Mouse (Mus musculus): ENCODE measurements around the gene Ttc8.
"Not testable (repeated sequence)": the region's sequence is repeated elsewhere in the genome, so short reads cannot be mapped to it uniquely, and the experiment has no call there.

The Ttc8 gene

DNA sequence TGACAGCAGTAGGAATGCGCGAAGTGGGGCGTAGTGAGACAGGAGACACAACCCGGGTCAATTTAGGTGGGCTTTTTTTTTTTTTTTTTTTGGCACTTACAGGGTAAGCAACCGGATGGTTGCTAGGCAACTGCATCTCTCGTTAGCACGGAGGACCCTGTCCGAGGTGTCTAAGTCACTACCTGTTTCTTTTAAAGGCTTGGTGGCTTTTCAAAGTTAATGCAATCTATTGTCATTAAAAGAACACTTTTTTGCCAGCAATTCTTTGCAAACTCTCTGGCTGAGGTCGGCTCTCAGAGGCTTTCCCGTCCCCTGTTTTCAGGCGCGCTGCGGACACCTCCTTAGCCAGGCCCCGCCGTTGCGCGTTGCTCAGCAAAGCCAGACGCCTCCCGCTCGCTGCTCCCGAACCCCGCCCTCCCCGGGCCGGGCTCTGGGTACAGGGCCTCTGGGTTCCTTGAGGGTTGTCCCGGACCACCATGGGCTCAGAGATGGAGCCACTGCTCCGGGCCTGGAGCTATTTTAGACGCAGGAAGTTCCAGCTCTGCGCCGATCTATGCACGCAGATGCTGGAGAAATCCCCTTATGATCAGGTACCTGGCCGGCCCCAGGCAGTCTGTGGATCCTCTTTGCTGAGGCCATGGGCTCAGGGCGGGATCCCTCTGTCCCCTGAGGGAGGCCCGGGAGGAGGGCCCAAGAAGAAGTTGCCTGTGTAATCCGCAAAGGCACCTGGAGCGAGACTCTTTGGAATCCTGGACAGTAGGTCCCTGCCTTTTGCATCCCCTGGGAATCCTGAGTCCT, at the start of gene Ttc8:
Gene Ttc8, plus strand, starts transcription at position 381 of the 798 bp plus-strand sequence.
- DNase-seq, result peak; percentile 92

DNA sequence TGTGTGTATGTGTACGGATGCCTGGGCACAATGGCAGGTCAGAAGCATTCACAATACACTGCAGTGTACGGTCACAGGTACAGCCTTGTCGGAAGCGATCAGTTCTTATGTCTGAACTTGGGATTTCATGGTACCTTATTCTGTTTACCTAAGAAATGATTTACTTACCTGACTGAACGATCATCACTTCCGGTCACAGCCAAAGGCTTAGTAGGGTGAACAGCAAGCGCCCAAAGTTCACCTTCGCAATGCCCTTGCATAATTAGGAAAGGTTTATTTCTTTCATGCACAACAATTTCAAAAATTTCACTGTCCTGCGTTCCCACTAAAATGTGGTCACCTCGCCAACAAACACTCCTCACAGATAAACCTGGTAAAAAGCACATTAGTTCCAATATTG, 47.5 kb upstream of the Ttc8 start:
- DNase-seq, result peak; percentile 71

DNA sequence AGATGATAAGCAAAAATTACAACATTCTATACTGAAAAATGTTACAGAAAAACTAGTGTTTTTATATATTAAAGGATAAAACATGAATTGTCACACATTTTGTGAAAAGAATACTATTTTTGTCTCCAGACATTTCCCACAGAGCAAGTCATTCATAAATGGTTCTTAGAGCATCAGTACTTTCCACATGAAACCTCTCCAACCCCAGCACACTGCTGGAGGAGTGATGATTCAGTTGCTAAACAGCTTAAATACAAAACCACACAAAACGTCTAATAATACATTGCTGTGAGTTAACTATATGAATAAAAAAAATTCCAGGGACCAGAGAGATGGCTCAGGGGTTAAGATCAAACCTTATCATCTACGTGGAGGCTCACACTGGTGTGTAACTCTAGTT, 45.2 kb upstream of the Ttc8 start:
- no peak for DNase-seq

DNA sequence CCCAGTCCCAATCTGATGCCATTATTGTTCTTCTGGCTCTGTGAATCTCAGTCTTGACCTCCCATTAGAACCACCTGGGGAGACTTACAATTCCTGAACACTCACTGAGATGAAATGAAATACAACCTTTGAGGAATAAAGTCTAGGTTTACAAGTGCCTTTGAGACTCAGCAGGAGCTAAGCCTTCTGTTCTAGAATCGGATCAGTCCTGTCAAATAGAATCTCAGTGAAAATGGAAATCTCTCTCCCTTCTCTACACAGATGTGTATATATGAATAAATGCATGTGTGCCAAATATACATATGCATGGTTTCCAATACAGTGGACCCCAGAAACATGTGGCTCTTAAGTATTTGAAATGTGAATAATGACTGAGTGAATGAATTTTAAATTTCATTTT, 41.7 kb upstream of the Ttc8 start:
- no peak for DNase-seq

DNA sequence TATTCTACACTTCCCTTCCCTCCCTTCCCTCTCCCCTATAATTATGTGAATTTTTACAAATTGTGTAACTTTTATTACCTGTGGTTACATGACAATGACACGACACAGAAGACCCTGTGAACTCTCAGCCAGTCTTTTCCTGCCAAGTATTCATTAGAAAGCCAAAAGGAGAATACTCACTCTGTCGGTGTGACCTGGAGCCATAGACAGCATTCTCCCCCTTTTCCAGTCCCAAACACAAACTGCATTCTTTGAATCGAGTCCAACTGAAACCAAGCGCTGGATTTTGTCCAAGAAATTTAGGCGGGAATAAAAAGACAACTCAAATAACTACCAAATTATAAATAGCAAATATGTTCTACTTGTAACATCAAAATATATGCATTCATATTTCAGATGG, 38.6 kb upstream of the Ttc8 start:
- peak; percentile 19 for DNase-seq

DNA sequence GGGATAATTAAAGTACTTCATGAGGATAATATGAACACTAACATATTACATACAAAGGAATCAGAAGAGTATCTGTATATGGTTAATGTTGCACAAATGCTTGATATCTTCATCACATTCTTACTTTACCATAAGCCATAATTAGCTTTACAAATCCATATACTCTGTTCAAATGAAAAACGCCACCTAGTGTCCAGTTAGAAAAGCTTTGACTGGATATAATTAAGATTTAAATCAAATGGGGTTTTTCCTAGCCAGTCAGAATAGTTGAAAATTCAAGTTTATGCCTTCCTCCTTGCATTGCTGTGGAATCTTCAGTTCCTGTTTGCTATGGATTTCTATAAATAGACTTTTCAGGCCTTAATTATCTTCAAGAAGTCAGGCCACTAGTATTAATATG, 35.9 kb upstream of the Ttc8 start:
- no peak for DNase-seq

DNA sequence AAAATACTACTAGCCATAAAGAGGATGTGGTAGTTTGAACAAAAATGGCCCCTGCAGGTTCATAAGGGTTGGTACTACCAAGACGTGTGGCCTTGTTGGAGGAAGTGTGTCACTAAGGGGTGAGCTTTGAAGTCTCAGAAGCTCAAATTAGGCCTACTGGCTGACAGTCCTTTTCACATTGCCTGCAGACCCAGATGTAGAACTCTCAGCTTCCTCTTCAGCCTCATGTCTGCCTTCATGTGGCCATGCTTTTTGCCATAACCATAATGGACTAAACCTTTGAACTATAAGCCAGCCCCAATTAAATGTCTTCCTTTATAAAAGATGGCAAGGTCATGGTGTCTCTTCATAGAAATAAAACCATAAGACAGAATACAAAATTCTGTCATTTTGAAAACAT, 23.6 kb upstream of the Ttc8 start:
- DNase-seq, result no peak

DNA sequence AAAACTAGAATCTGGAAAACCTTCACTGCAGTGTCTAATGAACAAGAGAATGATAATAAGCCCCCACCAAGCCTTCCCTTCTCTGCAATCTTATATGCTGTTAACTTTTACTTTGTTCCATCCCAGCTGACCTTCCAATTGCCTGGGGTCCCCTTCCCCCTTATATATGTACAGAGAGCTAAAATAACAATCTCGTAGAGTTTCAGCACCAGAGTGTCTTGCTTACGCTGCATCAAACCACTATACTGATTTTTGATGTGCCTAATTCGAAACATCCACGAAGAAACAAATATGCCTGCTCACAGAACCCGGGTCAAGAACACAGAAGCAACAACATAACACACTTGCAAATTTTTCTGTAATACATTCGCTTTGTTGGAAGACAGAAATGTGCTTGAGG, 20.7 kb upstream of the Ttc8 start:
- DNase-seq, result no peak

DNA sequence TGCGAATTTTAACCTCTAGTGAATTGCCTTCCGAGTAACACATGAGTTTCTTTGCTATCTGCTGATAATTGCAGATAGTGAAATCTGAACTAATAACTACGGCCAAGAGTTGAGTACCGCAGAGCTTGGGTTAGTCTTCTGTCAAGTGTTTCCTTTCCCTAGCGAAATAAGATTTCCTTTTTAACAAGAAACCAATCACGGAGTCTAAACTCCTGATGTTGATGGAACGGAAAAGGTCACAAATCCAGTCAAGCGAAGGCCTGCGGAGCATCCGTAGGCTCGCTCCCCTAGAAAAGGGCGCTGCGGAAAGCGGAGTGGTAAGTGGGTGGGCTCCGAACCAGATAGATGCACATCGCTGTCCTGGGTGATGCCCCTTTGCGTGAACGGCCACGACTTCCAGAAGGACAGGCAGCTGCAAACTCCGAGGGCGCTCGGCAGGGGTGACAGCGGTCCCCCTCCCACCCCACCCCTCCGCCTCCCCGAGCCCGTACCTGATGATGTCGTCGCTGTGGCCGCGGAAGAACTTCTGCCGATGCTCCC, 20.0 kb upstream of the Ttc8 start:
- peak; percentile 19 for DNase-seq

DNA sequence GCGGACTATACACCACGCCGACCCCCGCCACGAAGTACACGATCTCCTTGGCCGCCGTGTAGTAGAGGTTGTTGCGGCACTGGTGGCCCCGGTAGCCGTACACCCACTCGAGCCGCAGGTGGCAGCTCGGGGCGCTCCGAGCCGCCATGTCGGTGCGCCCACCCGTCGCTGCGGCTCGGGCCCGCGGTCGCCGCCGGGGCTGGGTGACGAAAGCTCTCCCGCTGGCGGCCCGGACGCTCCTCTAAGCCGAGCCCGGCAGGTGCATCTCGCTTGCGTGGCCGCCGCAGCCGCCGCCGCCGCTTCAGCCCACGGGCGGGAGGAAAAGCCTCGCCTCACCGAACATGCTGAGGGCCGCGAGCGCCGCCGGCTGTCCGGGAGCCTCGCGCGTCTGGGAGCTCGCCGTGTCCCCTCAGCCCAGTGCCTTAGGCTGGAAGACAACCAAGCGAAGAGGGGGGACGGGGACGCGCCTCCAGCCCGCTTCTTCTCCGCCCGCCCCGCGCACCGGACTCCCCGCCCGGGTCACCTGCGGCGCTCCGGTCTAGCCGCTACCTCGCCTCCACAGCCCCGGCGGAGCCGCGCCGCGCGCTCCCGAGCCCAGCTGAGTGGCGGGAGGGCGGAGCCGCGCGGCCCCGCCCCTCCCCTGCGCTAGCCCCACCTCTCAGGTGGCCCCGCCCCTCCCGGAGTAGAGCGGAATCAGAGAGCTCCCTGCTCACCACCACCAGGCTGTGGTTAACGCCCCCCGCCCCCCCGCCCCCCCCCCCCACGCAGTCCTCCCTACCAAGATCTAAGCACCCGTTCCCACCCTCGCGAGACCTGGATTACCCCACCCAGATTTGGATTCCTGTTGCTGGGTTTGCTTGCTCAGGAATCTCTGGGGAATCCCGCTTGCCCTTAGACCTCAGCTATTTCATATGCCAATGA, 19.2 kb upstream of the Ttc8 start, which contains the start of gene Eml5:
Gene Eml5, minus strand, starts transcription at position 604 of the 921 bp plus-strand sequence.
- peak; percentile 78 for DNase-seq

DNA sequence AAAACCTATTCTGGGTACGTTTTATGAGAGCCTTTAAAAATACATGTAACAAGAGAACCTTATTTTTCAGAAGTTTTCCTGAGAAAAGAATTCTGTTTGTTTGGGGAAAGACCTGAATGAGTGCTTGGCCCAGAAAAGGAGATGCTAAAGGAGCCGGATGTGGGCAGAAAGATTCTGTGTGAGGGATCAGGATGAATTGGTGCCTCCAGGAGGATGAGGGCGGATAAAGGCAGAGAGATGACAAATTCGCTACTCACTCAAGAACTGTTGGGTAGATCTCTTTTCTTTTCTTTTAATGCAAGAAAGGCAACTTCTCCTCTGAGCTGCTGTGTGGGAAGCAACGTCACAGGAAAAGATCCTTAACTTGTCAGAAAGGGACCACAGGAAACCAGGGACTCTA, 14.9 kb upstream of the Ttc8 start:
- no peak for DNase-seq

DNA sequence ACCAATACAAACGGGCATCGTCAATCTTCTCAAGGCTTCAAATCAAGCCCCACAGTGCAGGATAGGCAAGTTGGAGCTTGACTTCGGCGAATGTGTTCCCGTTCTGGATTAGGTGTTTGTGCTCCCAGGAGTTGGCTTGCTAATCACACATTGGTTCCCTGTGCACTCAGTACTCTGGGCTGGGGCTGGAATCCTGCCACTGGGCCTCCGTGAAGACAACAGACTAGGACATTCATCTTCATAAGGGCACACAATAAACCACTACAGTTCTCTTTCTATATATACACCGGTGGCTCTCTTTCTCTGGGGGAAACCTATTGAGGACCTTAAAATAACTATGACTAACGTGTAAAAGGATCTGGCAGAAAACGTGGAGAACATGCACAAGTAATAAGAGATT, 10.3 kb upstream of the Ttc8 start:
- DNase-seq, result no peak

DNA sequence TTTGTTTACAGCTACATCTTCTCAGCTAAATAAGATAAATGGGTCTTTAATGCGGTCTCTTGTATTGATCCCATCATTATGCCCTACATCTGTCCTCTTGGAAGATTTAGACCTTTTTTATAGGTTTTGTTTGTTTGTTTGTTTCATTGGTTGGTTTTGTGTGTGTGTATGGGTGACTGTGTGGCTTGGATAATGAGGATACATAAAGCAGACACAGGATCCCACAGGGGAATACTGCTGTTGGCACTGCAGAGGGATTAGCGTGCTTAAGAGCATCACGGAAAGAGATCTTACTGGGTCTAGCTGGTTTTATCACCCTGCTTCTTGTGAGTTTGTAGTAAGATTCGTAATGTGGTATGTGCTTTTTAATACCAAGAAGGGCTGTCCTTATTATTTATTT, 10.8 kb downstream of the Ttc8 start:
- DNase-seq, result no peak

DNA sequence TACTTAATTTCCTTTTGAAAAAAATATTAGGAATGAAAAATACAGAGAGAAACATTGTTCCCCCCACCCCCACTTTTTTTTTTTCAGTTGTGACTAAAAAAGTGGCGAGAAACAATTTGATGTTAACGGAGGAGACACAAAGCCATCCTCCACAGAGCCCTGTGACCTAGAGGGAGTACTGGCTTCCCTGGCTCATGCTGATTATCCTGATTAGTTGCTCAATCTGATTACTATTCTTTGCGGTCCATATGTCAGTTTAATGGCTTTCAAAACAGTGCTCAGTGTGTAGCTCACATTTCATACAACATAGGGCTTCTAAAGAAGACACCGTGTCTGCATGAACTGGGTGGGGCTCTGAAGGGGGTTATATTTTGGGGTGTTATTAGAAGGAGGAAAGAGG, 12.1 kb downstream of the Ttc8 start:
- no peak for DNase-seq

DNA sequence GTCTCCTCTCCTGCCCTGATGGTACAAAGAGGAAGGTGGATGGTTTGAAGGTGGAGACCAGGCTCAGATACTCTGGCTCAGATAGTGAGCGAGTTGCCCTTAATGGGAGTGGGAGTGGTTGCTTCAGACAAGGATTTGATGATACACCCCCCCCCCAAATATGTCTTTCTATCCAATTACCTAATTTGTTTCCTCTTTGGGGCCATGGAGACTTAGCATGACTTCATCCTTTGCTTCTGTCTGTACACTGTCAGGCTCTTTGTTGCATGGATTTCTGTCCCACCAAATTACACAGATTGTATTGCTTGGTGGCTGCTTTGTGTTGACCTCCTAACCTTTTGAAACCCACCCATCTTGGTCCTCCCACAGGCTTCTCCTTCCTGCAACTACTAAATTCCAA, 12.5 kb downstream of the Ttc8 start:
- DNase-seq, result no peak

DNA sequence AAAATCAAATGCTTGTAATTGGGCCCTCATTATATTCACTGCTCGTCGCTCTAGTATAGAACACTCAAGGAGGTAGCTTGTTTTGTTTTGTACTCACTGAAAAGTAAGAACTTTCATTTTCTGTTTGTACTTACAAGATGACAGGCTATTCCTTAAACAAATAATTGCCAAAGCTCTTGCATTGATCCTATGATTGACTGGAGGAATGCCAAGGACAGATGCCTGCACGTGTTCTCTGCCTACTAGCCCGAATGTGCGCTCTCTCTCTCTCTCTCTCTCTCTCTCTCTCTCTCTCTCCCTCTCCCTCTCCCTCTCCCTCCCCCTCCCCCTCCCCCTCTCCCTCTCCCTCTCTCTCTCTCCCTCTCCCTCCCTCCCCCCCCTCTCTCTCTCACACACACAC, 30.9 kb downstream of the Ttc8 start:
- not testable (repeated sequence) for DNase-seq

DNA sequence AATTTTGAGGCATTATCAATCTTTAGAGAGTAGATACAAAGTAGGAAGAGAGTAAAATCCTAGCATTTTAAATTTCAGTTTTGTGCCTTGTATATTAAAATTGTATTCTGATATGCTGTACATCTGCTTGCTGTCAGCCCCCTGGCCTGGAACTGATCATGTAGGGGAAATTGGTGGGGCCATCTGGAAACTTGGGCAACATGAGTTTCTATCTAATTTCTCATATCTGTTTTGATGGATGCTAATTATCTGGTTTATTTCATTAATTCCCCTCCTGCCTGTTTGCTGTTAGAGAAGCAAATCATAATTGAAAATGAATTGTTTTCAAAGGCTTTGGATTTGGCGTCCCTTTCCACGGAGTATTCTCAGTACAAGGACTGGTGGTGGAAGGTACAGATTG, 36.6 kb downstream of the Ttc8 start:
- DNase-seq, result no peak

DNA sequence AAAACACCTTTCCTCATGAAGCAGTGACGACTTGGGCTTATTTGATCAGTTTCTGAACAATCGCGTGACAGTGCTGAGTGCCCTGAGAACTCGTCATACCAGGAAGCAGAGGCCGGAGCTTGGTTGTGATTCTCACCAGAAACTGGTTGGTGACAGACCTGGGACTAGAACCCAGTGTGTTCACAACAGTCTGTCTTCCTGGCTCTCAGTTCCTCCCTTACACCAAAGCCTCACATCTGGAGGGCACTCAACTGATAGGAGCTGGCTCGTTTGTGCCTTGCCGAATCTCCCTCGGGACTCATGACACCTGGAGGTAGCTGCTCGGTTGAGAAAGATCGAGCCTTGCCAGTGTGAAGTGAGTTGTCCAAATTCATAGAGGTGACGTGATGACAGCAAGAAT, 37.1 kb downstream of the Ttc8 start:
- DNase-seq, result no peak

DNA sequence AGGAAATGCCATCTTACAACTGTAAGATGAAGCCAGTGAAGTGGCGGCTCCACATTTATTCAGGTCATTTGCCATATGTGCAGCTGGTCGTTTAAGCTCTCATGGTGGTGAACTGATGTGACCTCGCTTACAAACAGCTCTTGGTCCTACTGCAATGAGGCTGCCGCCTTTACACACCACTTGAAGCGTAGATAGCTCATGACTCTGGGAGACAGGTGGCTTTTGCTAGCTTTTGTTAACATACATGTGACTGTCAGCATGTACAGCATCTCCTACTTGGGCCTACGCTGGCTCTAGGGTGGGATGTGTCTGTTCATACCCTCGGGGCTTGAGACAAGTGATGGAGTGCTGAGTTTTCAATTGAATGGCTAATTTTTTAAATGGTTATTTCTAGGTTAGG, 40.6 kb downstream of the Ttc8 start:
- DNase-seq, result no peak

DNA sequence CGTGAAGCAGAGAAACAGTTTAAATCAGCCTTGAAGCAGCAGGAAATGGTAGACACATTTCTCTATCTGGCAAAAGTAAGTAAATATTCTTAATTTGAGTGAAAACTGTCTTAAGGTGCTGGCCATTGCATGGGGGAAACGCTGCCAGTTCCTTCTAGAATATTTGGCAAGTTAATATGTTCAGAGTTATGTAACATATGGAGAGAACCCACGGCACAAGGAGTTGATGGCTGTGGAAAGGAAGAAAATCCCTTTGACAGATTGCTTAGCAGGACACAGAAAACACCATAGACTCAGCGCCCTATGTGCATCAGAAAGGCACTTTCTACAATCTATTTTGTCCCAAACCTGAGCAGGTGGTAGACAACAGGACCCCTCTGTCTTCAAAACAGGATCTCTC, 41.0 kb downstream of the Ttc8 start:
- DNase-seq, result no peak

DNA sequence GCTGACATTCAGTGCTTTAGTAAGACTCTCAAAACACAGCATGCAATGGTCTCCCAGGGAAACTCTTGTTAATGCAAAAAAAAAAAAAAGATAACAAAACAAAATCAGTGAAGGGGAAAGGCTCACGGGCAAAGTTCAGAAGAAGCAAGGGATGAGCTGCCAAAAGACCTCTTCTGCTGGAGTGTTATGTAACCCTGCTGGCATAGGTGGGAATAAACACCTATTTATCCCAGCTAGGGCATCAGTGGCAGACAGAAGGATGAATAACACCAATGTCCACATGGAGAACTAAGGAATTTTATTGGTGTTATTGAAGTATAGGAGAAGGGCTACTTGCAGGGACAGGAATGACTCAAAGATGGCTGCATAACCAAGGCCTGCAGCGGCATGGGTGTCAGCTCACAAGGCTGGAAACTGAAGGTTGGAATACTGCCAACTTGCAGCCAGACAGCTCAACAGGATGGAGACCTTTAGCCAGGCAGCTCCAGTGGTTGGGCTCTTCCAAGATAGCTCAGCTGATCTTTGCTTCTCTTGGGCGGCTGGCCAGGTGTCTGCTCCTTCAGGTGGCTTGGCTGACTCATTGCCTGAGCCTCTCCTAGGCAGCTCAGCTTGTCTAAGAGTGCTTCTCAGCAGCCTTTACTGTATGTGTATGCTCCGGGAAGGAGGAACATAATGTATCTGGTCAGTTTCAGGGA, 45.2 kb downstream of the Ttc8 start:
- peak; percentile 92 for DNase-seq

DNA sequence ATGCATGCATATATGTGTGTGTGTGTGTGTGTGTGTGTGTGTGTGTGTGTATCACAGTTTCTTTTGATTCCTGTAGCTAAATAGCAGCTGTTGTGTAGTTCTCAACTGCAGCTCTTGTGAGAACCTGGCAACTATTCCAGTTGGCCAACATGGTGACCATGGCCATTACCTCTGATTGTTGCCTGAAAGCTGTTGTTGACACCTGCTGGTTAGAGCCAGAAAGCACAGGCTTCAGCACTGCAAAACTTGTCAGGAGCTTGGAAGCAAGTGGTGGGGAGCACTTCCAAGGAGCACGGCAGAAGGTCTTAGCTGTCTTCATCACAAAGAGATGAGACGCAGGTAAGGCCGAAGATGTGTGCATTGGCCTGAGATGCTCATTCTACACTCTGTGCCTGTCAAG, 51.9 kb downstream of the Ttc8 start:
- peak; percentile 32 for DNase-seq

DNA sequence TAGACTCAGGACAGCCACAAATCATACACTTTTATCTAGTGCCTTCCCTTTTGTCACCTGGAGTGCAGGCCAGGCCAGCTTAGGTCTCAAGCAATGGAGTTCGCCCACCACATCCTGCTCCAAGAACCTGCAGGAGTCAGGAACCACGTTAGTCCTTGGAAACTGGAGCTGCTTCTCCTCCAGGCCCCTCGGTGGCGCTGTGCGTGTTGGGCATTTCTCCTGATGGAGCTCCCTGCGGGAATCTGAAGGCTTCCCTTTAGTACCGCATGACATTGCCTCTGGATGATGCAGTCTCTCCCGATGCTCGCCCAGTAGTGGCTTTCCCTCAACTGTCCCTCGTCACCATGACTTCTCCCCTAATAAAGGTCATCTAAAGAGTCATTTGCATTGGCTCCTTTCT, 53.1 kb downstream of the Ttc8 start:
- DNase-seq, result no peak
